Mouse (Mus musculus) layer of hippocampus, adult 2 months (tissue): ENCODE measurements around the gene Adamtsl3. TPM values are rescaled to one million over a fixed set of nuclear protein-coding genes. Genes with fewer than 3 reads are reported as not detected.

Source experiments
- DNase-seq, 2 experiments: peaks; one replicate each; pipeline ENCODE4 v3.0.0; 2022; ENCODE audit warnings: low spot score in 2 of 2
- H3K27ac ChIP-seq: fragments of 200-600 bp; 2 replicates; pipeline ENCODE4 v1.8.1; 2022
- H3K4me3 ChIP-seq: fragments of 200-600 bp; 2 replicates; pipeline ENCODE4 v1.8.1; 2022; ENCODE audit warnings: mild to moderate bottlenecking
- CTCF ChIP-seq: fragments of 200-600 bp; conservative IDR thresholded peaks from 2 replicates; pipeline ENCODE4 v1.8.1; 2022; ENCODE audit warnings: antibody characterized with exemption, mild to moderate bottlenecking, moderate library complexity
- long read RNA-seq, 2 experiments: library from polyadenylated mRNA; stranded (forward); transcript quantifications; one replicate each; pipeline ENCODE4 v2.0.0; 2021; ENCODE audit warnings: borderline mapping rate in 2 of 2
- total RNA-seq, 2 experiments: library from RNA; stranded (reverse); gene quantifications; 2 replicates each; pipeline ENCODE4 v1.2.3; 2021

The Adamtsl3 gene
- 1 to 10 TPM; 1.4 to 1.7 TPM for total RNA-seq
- long read RNA-seq, experiment 1, partial matches to known transcripts: 1 of 1 reads
- long read RNA-seq, experiment 1, other reads (novel, unspliced or antisense): 0 of 1 reads
- long read RNA-seq, experiment 2: 0 reads

DNA sequence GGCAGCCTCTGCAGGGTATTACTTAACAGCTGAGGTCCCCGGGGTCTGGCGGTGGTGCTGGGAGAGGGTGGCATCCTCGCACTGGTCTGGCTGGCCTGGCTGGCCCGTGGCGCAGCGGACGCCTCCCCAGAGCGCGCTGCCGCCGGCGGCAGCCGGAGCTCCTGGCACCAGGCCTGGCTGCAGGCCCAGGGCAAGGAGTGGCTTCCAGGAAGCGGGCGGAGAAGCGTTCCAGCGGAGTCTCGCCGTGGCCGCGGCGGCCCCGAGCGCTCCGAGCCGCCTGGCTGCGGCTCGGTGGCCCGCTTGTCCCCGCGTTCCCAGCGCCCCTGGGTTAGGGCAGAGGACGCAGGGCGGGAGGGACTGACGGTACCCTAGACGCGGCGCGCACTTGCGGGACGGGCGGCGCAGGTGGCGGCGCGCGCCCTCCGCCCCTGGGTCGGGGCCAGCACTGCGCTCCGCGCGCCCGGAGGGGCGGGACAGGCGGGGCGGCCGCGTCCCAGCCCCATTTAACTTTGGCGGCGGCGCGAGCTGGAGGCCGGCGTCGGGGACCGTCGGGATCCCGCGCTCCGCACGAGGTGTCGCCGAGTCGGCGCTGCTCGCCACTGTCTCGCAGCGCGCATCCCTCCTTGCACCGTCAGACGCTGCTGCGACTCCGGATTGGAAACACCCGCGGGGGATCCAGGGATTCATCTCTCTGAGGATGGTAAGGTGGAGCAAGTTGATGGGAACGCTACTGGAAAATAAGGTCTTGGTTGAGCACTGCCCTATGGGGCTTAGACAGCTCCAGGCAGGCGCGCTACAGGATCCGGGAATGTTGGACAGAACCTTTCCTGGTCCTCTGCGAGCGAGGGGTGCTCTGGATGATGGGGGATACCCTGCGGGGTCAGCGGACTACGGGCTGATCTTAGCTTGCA lies at the start of gene Adamtsl3:
Gene Adamtsl3 (plus strand): TSS at position 484 of the 911 bp plus-strand sequence.
- peak within 1 kb of the TSS; percentile 41 for H3K4me3 ChIP-seq
- no peak for TF ChIP-seq CTCF
- H3K27ac ChIP-seq: no peak within 1 kb of the TSS
- no peak for DNase-seq

DNA sequence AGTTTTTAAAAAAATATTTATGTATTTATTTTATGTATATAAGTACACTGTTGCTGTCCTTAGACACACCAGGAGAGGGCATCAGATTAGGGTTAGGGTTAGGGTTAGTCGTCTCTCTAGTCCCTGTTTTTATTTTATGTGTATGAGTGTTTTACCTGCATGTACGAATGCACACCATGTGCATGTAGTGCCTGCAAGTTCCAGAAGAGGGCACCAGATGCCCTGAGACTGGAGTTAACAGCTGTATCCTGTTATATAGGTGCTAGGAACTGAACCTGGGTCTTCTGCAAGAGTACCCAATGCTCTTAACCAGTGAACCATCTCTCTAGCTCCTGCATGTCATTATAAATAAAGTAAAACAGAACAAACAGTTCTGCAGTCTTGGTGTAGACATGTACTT lies 48.3 kb upstream of the Adamtsl3 start:
- H3K4me3 ChIP-seq: no peak overlapping the region
- no peak for DNase-seq
- TF ChIP-seq CTCF: peak; percentile 61
- H3K27ac ChIP-seq: no peak overlapping the region

DNA sequence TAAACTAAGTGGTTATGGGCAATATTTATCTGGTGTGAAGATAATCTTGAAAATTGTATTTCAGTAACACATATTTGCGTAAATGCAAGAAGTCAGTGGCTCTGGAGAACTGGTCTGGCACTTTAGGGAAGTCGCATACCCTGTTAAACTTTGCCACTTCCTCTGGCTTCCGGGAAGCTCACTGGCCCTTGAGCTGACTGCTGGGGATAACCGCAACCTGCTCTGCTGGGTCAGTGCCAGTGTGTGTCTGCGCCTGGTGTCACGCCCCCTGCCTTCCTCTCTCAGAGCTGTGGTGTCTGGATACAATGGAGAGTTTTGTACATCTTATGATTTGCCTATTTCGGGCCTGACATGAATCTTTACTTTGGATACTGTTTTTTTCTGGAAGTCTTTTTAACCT lies 42.1 kb upstream of the Adamtsl3 start:
- Histone ChIP-seq H3K4me3 (no peak overlapping the region), H3K27ac (no peak overlapping the region)
- TF ChIP-seq CTCF: no peak
- DNase-seq: no peak

DNA sequence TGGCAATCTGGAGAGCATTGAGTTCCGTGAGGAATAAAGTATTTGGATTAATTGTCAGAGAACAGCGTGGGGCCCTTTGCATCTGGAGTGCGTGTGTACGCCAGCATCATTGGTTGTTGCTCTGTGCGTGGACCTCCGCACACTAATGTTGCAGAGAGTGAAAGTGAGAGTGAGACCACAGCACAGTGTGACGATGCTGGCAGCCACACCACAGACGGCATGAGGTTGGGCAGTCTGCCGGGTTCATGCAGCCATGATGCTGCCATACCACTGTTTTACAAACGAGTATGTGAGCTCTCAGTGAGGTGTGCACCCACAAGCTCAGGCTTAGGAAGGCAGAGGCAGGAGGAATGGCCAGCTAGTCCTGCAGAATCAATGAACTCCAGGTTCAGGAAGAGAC lies 41.4 kb upstream of the Adamtsl3 start:
- H3K27ac ChIP-seq: no peak overlapping the region
- no peak for DNase-seq
- no peak for TF ChIP-seq CTCF
- H3K4me3 ChIP-seq: peak overlapping the region; percentile 27

DNA sequence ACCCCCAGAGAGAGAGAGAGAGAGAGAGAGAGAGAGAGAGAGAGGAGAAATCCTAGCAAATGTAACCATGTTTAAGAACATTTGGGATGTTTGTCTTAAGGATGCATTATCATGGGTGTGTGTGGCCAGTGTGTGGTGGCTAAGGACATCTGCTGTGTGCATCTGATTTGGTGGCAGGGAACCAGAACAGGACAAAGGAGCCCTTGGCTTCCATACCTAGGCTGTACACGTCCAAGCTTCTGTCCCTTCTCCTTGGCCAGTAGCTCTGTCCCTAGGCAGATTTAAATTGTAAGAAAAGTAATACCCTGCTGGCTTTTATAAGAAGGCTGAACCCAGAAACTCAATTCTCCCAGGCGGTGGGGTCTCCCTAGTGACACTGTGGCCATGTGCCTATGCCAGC lies 40.9 kb upstream of the Adamtsl3 start:
- DNase-seq: no peak
- Histone ChIP-seq H3K27ac (no peak overlapping the region), H3K4me3 (no peak overlapping the region)
- TF ChIP-seq CTCF: no peak

DNA sequence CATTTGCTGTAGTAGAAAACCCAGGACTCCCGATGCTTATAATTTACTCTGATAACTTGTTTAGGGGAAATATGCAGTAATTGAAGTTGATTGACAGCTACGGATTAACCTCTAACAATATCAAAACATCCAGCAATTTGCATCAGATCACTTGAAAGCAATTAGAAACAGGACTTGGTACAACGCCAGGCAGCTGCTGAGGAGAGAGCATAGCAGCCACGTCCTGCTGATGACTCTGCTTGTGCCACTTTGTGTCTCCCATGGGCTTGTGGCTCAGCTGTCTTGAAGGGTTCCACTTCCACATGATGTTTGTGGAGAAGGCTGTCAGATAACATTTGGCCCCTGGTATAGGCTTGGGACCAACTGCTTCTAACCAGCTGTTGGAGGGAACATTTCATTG lies 27.1 kb upstream of the Adamtsl3 start:
- Histone ChIP-seq H3K27ac (no peak overlapping the region), H3K4me3 (no peak overlapping the region)
- DNase-seq: no peak
- no peak for TF ChIP-seq CTCF

DNA sequence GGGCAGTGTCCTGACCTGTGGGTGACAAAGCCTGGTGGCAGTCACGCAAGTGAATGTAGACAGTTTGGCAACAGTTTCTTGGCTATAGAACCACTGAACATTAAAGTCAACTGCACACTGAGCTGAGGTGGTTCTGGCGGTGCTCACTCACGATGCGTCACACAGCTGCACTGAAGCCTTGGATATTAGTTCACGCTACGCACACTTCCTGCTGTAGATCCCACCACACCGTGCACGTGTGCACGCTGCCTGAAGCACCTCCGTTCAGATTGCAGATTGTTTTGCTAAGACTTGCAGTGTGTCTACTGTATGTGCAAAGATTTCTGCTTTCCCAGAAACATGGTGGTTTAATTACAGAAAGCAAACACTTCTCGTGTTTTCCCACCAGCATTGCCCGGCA lies 17.0 kb upstream of the Adamtsl3 start:
- DNase-seq: no peak
- Histone ChIP-seq H3K27ac (no peak overlapping the region), H3K4me3 (no peak overlapping the region)
- TF ChIP-seq CTCF: no peak

DNA sequence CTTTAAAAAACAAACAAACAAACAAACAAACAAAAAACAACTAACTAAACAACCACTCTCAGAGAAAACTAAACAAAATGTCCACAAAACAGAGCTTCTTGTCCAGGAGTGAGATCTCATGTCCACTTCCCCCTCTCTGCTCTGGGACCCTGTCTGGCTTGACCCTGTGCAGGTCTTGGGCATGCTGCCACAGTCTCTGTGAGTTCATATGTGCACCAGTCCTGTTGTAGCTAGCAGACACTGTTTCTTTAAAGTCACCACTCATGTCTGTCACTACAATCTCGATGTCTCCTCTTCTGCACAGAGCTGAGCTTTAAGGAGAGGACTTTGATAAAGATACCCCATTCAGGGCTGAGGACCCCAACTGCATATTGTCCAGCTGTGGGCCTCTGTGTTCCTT lies 8.9 kb upstream of the Adamtsl3 start:
- Histone ChIP-seq H3K27ac (no peak overlapping the region), H3K4me3 (no peak overlapping the region)
- TF ChIP-seq CTCF: no peak
- no peak for DNase-seq

DNA sequence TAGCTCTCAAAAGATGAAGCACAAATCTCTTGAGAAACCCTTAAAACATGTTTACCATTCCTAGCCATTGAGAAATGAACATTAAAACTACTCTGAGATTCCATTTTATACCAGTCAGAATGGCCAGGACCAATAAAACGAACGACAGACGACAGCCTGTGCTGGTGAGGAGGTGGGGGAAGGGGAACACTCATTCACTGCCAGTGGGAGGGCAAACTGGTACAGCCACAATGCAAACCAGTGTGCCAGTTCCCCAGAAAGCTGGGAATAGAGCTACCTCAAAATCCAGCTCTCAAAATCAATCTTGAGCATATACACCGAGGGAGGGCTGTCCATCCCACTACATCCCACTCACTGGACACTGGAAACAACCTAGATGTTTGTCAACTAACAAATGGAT lies 8.3 kb upstream of the Adamtsl3 start:
- Histone ChIP-seq H3K4me3 (no peak overlapping the region), H3K27ac (no peak overlapping the region)
- no peak for DNase-seq
- TF ChIP-seq CTCF: no peak

DNA sequence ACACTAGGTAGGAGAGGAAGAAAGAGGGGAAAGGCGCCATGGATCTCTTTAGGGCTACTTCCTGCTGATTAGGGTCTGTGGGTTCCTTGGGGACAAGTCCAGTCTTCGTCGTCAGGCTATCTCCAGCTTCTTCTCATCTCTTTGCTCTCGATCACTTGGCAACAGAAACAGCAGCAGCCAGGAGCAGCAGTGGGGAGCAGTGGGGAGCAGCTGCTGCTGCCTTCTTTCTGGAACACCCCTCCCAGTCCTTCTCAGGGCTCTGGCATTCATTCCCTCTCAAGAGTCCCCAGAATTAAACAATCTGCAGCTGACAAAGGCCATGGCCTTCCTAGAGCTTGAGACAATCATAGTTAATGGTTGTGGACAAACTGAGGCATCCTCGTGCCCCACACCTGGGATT lies 7.6 kb upstream of the Adamtsl3 start:
- no peak for DNase-seq
- H3K27ac ChIP-seq: no peak overlapping the region
- no peak overlapping the region for H3K4me3 ChIP-seq
- TF ChIP-seq CTCF: no peak

DNA sequence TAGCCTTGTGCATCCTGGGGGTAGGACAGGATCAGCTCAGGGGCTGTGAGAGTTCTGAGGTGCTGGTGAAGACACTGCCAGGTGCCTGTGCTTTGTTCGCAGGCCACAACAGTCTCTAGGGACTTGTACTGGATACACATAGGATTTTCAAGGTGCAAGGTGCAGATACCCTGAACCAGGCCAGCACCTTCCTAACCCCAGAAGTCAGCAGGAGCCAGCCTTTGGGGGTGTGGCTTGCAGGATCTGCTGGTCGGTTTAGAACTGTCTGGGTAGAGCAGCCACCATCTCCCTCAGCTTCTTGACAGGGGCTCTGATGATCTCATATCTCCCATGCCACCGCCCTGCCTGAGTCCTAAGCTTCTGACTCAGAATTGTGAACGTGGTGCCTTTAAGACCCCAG lies 5.7 kb upstream of the Adamtsl3 start:
- Histone ChIP-seq H3K4me3 (no peak overlapping the region), H3K27ac (no peak overlapping the region)
- TF ChIP-seq CTCF: no peak
- no peak for DNase-seq

DNA sequence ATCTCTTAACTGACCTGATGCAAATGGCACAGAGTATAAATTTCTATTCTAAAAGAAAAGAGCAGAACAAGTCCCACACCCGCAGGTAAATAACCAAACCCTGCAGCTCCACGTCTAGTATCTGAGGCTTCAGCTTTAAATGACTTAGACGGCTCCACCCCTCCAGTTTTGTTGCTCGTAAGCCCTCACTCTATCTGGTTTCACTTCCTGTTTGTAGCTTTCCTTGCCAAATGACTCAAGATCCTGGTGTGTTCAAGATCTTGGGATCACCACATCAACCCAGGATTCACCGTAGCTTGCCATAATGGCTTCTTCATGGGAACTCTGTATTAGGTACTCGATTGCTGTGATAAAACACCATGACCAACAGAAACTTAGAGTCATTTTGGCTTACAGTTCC lies 4.6 kb upstream of the Adamtsl3 start:
- Histone ChIP-seq H3K4me3 (no peak overlapping the region), H3K27ac (no peak overlapping the region)
- no peak for TF ChIP-seq CTCF
- DNase-seq: no peak

DNA sequence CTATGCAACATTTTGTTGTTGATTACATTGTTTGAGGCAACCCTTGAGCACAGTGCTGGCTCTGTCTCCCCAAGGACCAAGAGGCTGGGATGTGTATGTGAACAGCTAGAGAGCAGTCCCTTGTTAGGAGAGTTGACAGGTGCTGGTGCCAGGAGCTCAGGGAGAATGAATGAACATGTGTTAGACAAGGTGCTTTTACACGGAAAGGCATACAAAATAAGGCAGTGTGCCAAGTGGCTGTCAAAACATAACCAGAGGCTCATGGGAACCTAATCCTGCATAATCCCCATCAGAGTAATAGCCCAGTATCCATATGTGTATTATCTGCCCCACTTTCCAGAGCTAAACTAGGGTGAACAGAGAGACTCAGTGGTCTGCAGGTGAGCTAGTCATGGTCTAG lies 1.5 kb upstream of the Adamtsl3 start:
- H3K27ac ChIP-seq: no peak overlapping the region
- no peak for TF ChIP-seq CTCF
- H3K4me3 ChIP-seq: no peak overlapping the region
- no peak for DNase-seq

DNA sequence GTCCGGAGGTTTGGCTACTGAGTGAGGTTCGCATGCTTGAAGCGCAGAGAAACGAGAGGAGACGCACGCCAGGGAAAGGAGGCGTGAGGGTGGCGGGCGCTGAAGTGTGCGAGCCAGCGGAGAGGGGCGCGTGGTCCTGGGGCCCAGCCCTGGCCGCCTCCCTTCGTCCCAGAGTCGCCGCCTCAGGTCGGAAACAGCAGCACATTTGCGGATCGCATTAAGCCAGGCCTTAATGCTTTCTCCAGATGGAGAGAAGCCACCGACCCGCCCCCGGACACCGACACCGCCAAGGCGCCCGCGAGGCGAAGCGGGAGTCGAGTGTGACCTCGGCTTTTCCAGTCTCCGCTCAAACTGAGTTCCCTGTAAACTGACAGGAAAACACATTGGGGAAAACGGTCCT lies 638 bp downstream of the Adamtsl3 start:
- TF ChIP-seq CTCF: no peak
- DNase-seq: no peak
- Histone ChIP-seq H3K27ac (no peak overlapping the region), H3K4me3 (peak overlapping the region; percentile 41; the same call in 1 of the 2 replicates)
